Mouse (Mus musculus) limb, embryonic 10.5 days (tissue): Measurements from ENCODE around the gene Tubb2a. TPM values are rescaled to one million over a fixed set of nuclear protein-coding genes. Genes with fewer than 3 reads are reported as not detected.
"Not testable (repeated sequence)": the region's sequence is repeated elsewhere in the genome, so short reads cannot be mapped to it uniquely, and the experiment has no call there.

Experiments used
- DNase-seq: peaks from one replicate; pipeline ENCODE4 v3.0.0-alpha.2; 2017; ENCODE audit warnings: low spot score
- H3K27ac ChIP-seq: fragments of 300-500 bp; sonication (generic); 2 replicates; pipeline ENCODE4 v1.5.1; 2016; ENCODE audit warnings: mild to moderate bottlenecking
- H3K27me3 ChIP-seq: fragments of 300-500 bp; sonication (generic); 2 replicates; pipeline ENCODE4 v1.6.1; 2016; ENCODE audit warnings: low read depth, mild to moderate bottlenecking; ENCODE audit not compliant: poor library complexity, severe bottlenecking
- H3K36me3 ChIP-seq: fragments of 300-500 bp; sonication (generic); 2 replicates; pipeline ENCODE4 v1.6.1; 2016; ENCODE audit warnings: mild to moderate bottlenecking, moderate library complexity
- H3K4me1 ChIP-seq: fragments of 300-500 bp; sonication (generic); 2 replicates; pipeline ENCODE4 v1.6.1; 2016
- H3K4me3 ChIP-seq: fragments of 300-500 bp; sonication (generic); 2 replicates; pipeline ENCODE4 v1.5.1; 2016; ENCODE audit warnings: mild to moderate bottlenecking, moderate library complexity
- H3K9me3 ChIP-seq: fragments of 300-500 bp; sonication (generic); replicated peaks from 2 replicates; pipeline ENCODE4 v1.6.1; 2016; ENCODE audit warnings: mild to moderate bottlenecking
- WGBS: fragments of 180-500 bp; shearing (Covaris S2); methylation state at CpG from one replicate; pipeline ENCODE4 v1.1.7; 2016; 5-methylcytosine and 5-hydroxymethylcytosine counted together
- polyA plus RNA-seq: library from polyadenylated mRNA; unstranded; fragments of >200 nt; fragmentation: Nextera tagmentation; extraction: Ambion mirVana; gene quantifications from 2 replicates; pipeline ENCODE4 v1.2.1, GENCODE M21; 2016

Gene Tubb2a
- polyA plus RNA-seq, 1 experiment from 2014 or later, result 44.3 TPM

DNA sequence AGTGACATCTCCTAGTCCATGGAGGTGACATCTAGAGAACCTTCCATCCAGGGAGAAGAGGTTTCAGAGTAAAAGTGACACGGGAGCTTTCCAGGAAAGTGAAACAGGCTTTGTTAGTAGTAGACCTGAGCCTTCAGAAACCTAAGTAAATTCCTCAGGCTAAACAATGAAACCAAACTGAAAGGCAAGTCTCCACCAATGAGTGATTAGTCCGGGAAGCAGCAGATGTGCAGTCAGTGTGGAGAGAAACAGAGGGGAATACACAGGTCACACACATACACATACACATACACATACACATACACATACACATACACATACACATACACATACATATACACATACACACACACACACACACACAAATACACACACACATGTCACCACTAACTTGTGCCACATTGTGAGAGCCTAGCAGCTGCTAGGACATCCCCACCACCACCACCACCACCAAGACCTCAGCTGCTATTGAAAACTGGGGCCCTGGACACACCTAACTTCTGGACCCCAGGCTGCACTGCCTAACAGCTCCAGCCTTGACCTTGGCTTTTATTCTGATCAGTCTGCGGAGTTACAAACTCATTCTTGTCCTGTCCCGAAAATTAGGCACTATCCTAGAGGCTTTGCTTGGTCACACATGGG lies 31.3 kb upstream of the Tubb2a start:
- no peak overlapping the region for H3K4me3 ChIP-seq
- no peaks in the 10 kb centered on the region for H3K36me3 ChIP-seq
- H3K27me3 ChIP-seq, result no peaks in the 10 kb centered on the region
- H3K4me1 ChIP-seq, result no peaks in the 10 kb centered on the region
- H3K27ac ChIP-seq, result no peak overlapping the region
- 83% methylated on average over 4 of the region's 4 CpGs for WGBS
- no peak for DNase-seq
- no peaks in the 10 kb centered on the region for H3K9me3 ChIP-seq

DNA sequence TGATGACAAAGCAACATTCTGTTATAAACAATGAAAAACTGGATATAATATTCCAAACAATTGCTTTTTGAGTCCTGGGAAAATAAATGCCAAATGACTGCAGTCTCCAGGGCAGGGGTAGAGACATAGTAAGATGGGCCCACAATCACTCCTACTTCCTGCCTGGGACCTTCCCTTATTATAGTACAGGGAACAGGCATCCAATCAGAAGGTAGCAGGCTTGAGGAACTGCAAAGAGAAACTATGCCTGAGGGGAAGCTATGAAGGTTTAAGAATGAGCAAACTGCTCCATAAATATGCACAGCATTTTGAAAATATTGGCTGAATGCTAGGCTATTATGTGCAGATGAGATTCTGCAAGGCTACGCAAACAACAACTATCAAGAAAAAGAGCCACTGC lies 29.2 kb upstream of the Tubb2a start:
- no peaks in the 10 kb centered on the region for H3K9me3 ChIP-seq
- H3K27ac ChIP-seq, result no peak overlapping the region
- DNase-seq, result no peak
- H3K4me1 ChIP-seq, result no peaks in the 10 kb centered on the region
- H3K27me3 ChIP-seq, result no peaks in the 10 kb centered on the region
- H3K4me3 ChIP-seq, result no peak overlapping the region
- 100% methylated on average over 1 of the region's 1 CpGs for WGBS
- no peaks in the 10 kb centered on the region for H3K36me3 ChIP-seq

DNA sequence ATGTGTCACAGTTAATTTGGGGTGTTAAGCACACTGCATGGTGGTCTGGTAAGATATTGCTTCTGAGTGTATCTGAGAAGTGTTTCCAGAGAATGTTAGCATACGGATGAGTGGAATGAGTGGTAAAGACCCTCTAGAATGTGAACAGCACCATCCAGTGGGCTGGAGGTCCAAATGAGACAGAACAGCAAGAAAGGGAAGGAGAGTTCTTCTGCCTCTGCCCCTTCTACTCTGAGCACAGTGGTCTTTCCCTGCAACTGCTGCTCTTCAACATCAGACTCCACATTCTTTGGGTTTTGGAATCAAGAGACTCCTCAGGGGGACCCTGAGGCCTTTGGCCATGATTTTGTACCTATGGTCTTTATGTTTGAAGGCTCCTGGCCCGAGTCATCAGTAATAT lies 28.4 kb upstream of the Tubb2a start:
- Histone ChIP-seq H3K27me3 (no peaks in the 10 kb centered on the region), H3K4me3 (no peak overlapping the region), H3K36me3 (no peaks in the 10 kb centered on the region), H3K4me1 (no peaks in the 10 kb centered on the region), H3K27ac (no peak overlapping the region), H3K9me3 (no peaks in the 10 kb centered on the region)
- WGBS, result 88% methylated on average over 2 of the region's 2 CpGs
- no peak for DNase-seq

DNA sequence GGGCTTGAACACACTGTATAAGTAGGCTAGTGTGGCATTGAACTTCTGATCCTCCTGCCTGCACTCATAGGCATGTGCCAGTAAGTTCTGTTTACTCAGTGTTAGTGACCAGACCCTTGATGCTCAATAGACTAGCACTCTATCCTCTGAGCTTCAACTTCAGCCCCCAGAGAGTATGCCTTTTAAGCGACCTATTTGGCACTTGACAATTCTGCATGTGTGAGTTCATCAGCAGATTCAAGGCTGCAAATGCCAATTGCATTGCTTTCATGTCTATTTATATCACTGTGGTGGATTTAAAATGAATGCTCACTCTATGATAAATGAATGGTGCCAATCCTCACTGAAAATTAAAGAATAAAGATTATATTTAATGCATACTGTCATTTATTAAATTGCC lies 27.6 kb upstream of the Tubb2a start:
- WGBS, result 80% methylated on average over 1 of the region's 1 CpGs
- Histone ChIP-seq H3K9me3 (no peaks in the 10 kb centered on the region), H3K27me3 (no peaks in the 10 kb centered on the region), H3K4me3 (no peak overlapping the region), H3K36me3 (no peaks in the 10 kb centered on the region), H3K4me1 (no peaks in the 10 kb centered on the region), H3K27ac (no peak overlapping the region)
- DNase-seq, result no peak

DNA sequence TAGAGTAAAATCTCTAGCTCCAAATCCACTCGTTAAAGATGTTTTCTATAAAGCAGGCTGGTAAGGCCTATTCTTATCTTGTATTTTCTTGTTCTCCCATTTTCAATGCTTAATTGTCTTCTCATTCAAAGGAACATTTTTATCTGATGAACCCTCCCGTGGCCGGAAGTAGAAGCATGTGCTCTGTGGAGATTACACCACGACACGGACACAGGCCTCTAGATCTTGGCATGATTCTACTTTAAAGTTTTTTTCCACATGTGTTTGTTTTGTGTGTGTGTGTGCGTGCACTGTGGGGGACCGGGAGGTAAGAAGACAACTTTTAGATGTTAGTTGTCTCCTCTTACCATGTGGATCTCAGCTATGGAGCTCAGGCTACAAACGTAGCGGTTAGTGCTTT lies 24.1 kb upstream of the Tubb2a start:
- no peaks in the 10 kb centered on the region for H3K27me3 ChIP-seq
- DNase-seq, result no peak
- H3K4me3 ChIP-seq, result no peak overlapping the region
- no peaks in the 10 kb centered on the region for H3K9me3 ChIP-seq
- WGBS, result 93% methylated on average over 9 of the region's 9 CpGs
- H3K4me1 ChIP-seq, result no peaks in the 10 kb centered on the region
- no peak overlapping the region for H3K27ac ChIP-seq
- H3K36me3 ChIP-seq, result no peaks in the 10 kb centered on the region

DNA sequence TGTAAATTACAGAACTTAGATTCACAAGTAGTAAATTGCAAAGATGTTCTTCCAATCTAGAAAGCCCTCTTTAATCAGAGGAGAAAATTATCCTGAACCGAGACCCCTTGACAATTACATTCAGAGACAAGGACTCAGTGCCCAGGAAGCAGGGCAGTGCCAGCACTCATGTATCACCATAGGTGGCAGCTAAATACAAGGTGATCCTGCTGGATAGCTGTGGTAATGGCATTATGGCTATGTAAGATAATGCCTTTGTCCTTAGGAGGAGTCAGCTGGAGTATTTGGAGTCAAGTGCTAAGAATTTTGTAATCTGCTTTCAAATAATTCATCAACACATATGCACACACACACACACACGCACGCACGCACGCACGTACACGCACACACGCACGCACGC lies 23.4 kb upstream of the Tubb2a start:
- Histone ChIP-seq H3K9me3 (no peaks in the 10 kb centered on the region), H3K27ac (no peak overlapping the region), H3K4me1 (peaks cover under 1% of the 10 kb centered on the region; the same call in 1 of the 2 replicates), H3K36me3 (no peaks in the 10 kb centered on the region), H3K4me3 (no peak overlapping the region), H3K27me3 (no peaks in the 10 kb centered on the region)
- DNase-seq, result no peak
- WGBS, result 95% methylated on average over 10 of the region's 10 CpGs

DNA sequence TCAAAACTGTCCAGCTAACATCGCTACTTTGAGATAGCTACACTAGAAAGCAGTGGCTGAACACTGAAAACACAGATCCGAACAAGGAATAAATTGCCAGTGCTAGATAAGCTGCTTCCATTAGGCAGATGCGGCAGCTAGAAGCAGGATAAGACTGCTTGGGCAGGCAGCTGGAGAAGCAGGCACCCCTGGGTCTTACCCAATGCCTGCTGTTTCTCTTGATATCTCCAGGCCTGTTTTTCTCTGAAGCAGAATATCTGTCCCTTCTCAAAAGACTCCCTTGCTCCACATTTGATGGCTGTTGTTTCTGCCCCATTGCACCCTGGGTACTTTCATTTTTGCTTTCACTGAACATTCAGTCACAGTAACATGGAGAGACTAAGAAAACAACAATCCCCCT lies 22.9 kb upstream of the Tubb2a start:
- WGBS, result 85% methylated on average over 3 of the region's 3 CpGs
- DNase-seq, result no peak

DNA sequence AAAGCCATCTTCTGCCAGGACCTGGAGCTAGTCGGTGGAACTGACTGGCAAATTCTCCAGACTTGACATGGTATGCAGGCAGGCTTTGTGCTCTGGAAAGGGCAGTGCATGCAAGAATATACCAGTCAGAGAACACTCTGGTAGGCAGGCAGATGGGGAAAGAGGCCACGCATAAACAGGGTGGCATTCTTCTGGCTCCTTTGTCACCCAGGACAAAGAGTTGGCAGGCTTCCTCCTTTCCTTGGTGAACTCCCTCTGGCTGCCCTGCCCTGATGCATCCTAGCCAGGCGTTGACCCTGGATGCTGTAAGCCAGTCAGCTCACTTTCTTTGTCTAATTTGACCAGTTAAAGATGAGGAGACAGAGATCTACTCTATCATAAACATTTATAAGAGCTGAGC lies 19.3 kb upstream of the Tubb2a start:
- no peak overlapping the region for H3K27ac ChIP-seq
- 82% methylated on average over 3 of the region's 3 CpGs for WGBS

More for the DNA sequence above, 22.9 kb upstream of the Tubb2a start:
- Histone ChIP-seq H3K4me3 (no peak overlapping the region), H3K27me3 (no peaks in the 10 kb centered on the region), H3K27ac (no peak overlapping the region), H3K36me3 (no peaks in the 10 kb centered on the region), H3K9me3 (no peaks in the 10 kb centered on the region), H3K4me1 (peaks cover 3% of the 10 kb centered on the region; the same call in 1 of the 2 replicates)

DNA sequence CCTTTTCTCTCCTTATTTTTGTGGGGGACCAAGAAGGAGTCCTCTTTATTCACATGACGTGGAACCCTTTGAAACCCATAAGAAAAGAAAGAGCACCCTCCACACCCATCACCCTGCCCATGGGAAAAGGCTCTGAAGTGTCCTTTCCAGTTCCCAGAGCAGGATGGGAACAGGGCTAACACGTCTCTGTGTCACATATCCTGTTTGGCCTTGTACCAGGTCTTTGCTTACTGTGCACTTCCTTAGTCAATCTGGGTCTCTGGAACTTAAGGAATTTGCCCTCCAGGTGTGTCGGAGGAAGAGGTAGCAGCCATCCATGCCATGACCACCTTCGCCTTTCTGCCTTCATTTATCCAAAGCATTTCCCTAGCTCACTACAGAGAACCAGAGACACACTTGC lies 18.6 kb upstream of the Tubb2a start:
- Histone ChIP-seq H3K4me3 (no peak overlapping the region), H3K27ac (no peak overlapping the region), H3K27me3 (no peaks in the 10 kb centered on the region), H3K9me3 (no peaks in the 10 kb centered on the region), H3K4me1 (peaks cover 3% of the 10 kb centered on the region; the same call in 1 of the 2 replicates), H3K36me3 (no peaks in the 10 kb centered on the region)
- no peak for DNase-seq
- WGBS, result 74% methylated on average over 4 of the region's 4 CpGs

More for the DNA sequence above, 19.3 kb upstream of the Tubb2a start:
- Histone ChIP-seq H3K4me3 (no peak overlapping the region), H3K4me1 (peaks cover 3% of the 10 kb centered on the region; the same call in 1 of the 2 replicates), H3K27me3 (no peaks in the 10 kb centered on the region), H3K36me3 (no peaks in the 10 kb centered on the region), H3K9me3 (no peaks in the 10 kb centered on the region)
- DNase-seq, result no peak

DNA sequence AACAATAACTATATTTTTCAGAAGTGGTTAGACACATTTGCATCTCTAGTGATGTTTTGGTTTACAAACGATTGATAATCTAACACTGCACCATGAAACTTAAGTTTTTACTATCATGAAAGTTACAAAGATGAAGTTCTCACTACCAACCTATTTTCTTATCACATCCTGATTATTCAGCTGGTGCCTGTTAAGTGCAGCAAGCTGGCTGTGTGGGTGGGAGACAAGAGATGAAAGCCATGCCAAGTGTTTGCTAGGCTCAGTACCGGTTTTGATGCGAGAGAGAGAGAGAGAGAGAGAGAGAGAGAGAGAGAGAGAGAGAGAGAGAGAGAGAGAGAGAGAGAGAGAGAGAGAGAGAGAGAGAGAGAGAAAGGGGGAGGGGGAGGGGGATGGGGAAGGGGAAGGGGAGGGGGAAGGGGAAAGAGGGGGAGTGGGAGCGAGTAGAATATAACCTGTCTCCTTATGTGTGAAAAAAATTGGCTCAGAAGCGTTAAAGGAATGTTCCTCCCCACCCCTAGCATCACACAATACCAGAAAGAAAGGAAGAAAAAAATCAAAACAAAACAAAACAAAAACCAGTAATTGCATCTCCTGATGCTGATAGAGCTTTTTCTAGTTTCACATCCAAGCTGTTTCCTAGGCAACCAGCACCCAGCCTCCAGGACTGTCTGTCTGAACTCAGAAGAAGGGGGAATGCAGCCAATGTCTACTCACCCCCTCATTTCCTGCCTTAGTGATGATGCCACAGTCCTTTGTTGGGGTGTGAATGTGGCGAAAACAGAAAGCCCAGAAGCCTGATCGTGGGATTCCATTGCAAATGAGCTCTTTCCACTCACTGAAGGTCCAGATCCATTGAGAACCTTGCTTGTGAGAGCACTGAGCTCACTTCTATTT lies 18.0 kb upstream of the Tubb2a start:
- H3K9me3 ChIP-seq, result no peaks in the 10 kb centered on the region

DNA sequence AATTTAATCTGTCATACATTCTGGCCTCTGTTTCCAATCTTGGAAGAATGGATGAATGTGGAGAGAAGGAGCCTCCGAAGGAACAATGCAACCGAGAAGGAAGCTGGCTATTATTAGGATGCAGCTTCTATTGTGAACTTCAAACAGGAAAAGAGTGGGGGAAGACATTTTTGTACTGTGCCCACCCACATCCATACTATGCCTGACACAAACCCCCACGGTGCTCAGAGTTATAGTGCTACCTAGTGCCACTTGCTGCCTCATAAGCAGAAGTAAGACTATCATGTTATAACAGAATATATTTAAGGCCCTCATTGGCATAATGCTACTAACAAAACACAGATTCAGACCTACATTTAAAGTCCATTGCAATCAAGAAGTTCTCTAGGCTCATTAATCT lies 11.6 kb upstream of the Tubb2a start:
- no peaks in the 10 kb centered on the region for H3K36me3 ChIP-seq
- WGBS, result 80% methylated on average over 3 of the region's 3 CpGs
- H3K4me3 ChIP-seq, result no peak overlapping the region
- no peaks in the 10 kb centered on the region for H3K27me3 ChIP-seq
- no peaks in the 10 kb centered on the region for H3K9me3 ChIP-seq
- H3K4me1 ChIP-seq, result peaks cover 6% of the 10 kb centered on the region
- no peak overlapping the region for H3K27ac ChIP-seq
- DNase-seq, result no peak

More for the DNA sequence above, 18.0 kb upstream of the Tubb2a start:
- 53% methylated on average over 7 of the region's 7 CpGs for WGBS
- H3K36me3 ChIP-seq, result no peaks in the 10 kb centered on the region
- H3K27me3 ChIP-seq, result no peaks in the 10 kb centered on the region
- H3K4me3 ChIP-seq, result no peak overlapping the region
- H3K4me1 ChIP-seq, result peaks cover 3% of the 10 kb centered on the region; the same call in 1 of the 2 replicates
- no peak for DNase-seq
- no peak overlapping the region for H3K27ac ChIP-seq

DNA sequence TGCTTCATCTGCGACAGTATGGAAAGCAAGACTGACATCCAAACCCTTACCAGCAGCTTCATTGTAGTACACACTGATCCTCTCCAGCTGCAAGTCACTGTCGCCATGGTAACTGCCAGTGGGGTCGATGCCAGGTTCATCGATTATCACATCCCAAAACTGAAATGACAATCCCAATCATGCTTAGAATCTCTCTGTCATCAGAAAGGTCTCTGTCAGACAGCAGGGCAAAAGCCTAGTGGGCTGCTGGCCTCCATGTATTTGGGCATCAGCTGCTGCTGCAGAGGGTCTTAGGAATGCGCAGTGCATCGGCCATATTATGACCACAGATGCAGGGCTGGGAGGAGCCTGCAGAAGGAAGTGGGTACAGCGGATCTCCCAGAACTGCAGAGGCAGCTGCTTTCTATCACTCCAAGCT lies 11.1 kb upstream of the Tubb2a start:
- no peak overlapping the region for H3K4me3 ChIP-seq
- H3K36me3 ChIP-seq, result no peaks in the 10 kb centered on the region
- WGBS, result 75% methylated on average over 7 of the region's 7 CpGs
- DNase-seq, result no peak
- H3K27me3 ChIP-seq, result no peaks in the 10 kb centered on the region
- peaks cover 6% of the 10 kb centered on the region for H3K4me1 ChIP-seq
- H3K9me3 ChIP-seq, result no peaks in the 10 kb centered on the region
- no peak overlapping the region for H3K27ac ChIP-seq

DNA sequence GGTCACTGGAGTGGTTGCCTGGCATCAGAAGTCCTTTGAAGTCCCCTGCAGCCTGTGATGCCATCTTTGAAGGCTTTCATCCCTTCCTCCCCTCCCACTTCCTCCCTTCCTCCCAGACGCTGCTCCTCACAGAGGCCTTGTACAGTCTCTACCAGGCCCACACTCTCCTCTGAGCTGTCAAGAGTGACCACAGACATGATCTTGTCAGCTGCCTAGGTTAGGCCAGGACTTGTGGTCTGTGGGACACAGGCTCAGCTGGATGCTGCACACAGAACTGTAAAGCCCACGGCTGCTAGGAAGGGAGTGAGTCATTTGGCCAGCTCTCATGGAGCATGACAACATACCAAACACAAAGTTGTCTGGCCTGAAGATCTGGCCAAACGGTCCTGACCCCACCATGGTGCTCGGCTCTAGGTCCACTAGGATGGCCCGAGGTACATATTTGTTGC lies 10.4 kb upstream of the Tubb2a start:
- H3K4me1 ChIP-seq, H3K27me3 ChIP-seq, DNase-seq, H3K4me3 ChIP-seq, H3K27ac ChIP-seq, H3K9me3 ChIP-seq, H3K36me3 ChIP-seq: not testable (repeated sequence)
- WGBS, result 73% methylated on average over 5 of the region's 5 CpGs
